Comparison of ENCODE assay signal across 8 mouse cellular contexts in genomic region chr8:47370421-47371080, GRCm38 (mm10).
DNase-seq lines count a peak whose midpoint lies in the region; ATAC-seq lines count a peak whose summit lies in the region.

No protein-coding gene starts in this region.

- H3K27ac ChIP-seq in hindbrain, embryonic 16.5 days (ENCODE audit: low read depth, low read length), result no peak overlapping the region

- WGBS in hindbrain, embryonic 16.5 days, result 28% methylated on average over 15 of the region's 15 CpGs

- H3K27me3 ChIP-seq in hindbrain, embryonic 16.5 days (replicated peaks; ENCODE audit: control insufficient read depth, insufficient read depth, low read length), result no peaks in the 10 kb centered on the region

- no peaks in the 10 kb centered on the region for H3K36me3 ChIP-seq in hindbrain, embryonic 16.5 days (ENCODE audit: control insufficient read depth, insufficient read depth, low read length)

- no peaks in the 10 kb centered on the region for H3K9me3 ChIP-seq in hindbrain, embryonic 16.5 days (ENCODE audit: control insufficient read depth, low read length)

- peak; percentile 97 for ATAC-seq in frontal cortex, adult (ENCODE audit: low TSS enrichment)
- ATAC-seq in hindbrain, embryonic 16.5 days, result peak; percentile 86
- peak; percentile 92 for ATAC-seq in megakaryocyte-erythroid progenitor cell, adult 5-6 weeks (replicated peaks; ENCODE audit: low FRiP score, low TSS enrichment, poor library complexity, severe bottlenecking)

- DNase-seq in Muller cell, postnatal 12 days (ENCODE audit: inconsistent ontology term), result peak; percentile 83
- peak; percentile 86 to 91 for DNase-seq in cerebellum, adult 18-20 months
- DNase-seq in left cerebral cortex, adult 11 months (ENCODE audit: low spot score), result peak; percentile 78
- DNase-seq in right cerebral cortex, postnatal 14 days, result peak; percentile 85
- peak; percentile 64 for DNase-seq in yolk sac, embryonic 10.5 days (ENCODE audit: low spot score)

- H3K9ac ChIP-seq in hindbrain, embryonic 16.5 days (ENCODE audit: low read depth, low read length), result no peak overlapping the region

- H3K4me3 ChIP-seq in hindbrain, embryonic 16.5 days (ENCODE audit: low read length), result no peak overlapping the region

- H3K4me2 ChIP-seq in hindbrain, embryonic 16.5 days (ENCODE audit: low read length), result no peak overlapping the region

- H3K4me1 ChIP-seq in hindbrain, embryonic 16.5 days (ENCODE audit: control insufficient read depth, insufficient read depth, low read depth, low read length), result peaks cover 3% of the 10 kb centered on the region; the same call in 1 of the 2 replicates
